Mouse (Mus musculus): ENCODE measurements around the gene Tmem131. TPM values are rescaled to one million over a fixed set of nuclear protein-coding genes. Genes with fewer than 3 reads are reported as not detected.

The Tmem131 gene
- polyA plus RNA-seq, 1 experiment = 12.2 TPM

DNA sequence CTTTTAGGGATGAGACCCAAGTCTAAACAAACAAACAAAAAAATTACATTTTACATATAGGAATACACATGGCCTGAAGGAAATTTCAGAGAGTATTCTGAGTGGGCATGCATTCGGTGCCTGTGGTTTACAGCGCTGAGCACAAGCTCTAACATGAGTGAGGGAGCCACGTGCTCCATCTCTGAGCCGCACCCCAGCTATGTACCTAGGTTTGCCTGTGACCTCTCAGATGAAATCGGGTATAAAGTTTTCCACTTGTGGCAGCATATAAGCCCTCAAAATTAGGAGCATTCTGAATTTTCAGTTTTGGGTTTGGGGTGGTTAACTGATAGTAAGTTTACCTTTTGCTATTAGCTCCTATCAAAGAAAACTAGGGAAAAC, 28.3 kb downstream of the Tmem131 start:
- Histone ChIP-seq H3K4me2 (ENCODE audit: low read depth) (no peak overlapping the region), H3K4me3 (no peak overlapping the region), H3K27me3 (ENCODE audit: control insufficient read depth, insufficient read depth, insufficient read length) (no peaks in the 10 kb centered on the region), H3K79me2 (ENCODE audit: control insufficient read depth, insufficient read depth) (peaks cover 78% of the 10 kb centered on the region), H3ac (ENCODE audit: control insufficient read depth, insufficient read length) (no peak overlapping the region), H3K36me3 (ENCODE audit: control insufficient read depth, insufficient read depth) (no peaks in the 10 kb centered on the region)
- TF ChIP-seq MYOD1 (IDR thresholded peaks at IDR 0.05; ENCODE audit: control insufficient read depth in 1 of 3, insufficient read length in 2 of 3, low read depth in 2 of 3) (no peak), REST (IDR thresholded peaks at IDR 0.05; ENCODE audit: insufficient read depth, insufficient read length) (no peak), TCF3 (IDR thresholded peaks at IDR 0.05; ENCODE audit: insufficient read length, low read depth) (no peak), CEBPB (IDR thresholded peaks at IDR 0.05; ENCODE audit: insufficient read depth, poor library complexity, severe bottlenecking) (no peak), POLR2AphosphoS2 (IDR thresholded peaks at IDR 0.05; ENCODE audit: insufficient read length, low read depth) (no peak), USF1 (IDR thresholded peaks at IDR 0.05; ENCODE audit: low read depth) (no peak), POLR2A (IDR thresholded peaks at IDR 0.05; ENCODE audit: insufficient read length, low read depth) (no peak), MAX (IDR thresholded peaks at IDR 0.05; ENCODE audit: low read depth) (no peak), SRF (IDR thresholded peaks at IDR 0.05; ENCODE audit: control insufficient read depth, insufficient read length, low read depth) (no peak), MYOG (IDR thresholded peaks at IDR 0.05; ENCODE audit: control insufficient read depth in 1 of 3, insufficient read depth in 1 of 3, insufficient read length in 2 of 3, low read depth in 2 of 3) (no peak), TCF12 (IDR thresholded peaks at IDR 0.05; ENCODE audit: insufficient read depth, poor library complexity, severe bottlenecking) (no peak), E2F4 (IDR thresholded peaks at IDR 0.05; ENCODE audit: insufficient read depth) (no peak)

DNA sequence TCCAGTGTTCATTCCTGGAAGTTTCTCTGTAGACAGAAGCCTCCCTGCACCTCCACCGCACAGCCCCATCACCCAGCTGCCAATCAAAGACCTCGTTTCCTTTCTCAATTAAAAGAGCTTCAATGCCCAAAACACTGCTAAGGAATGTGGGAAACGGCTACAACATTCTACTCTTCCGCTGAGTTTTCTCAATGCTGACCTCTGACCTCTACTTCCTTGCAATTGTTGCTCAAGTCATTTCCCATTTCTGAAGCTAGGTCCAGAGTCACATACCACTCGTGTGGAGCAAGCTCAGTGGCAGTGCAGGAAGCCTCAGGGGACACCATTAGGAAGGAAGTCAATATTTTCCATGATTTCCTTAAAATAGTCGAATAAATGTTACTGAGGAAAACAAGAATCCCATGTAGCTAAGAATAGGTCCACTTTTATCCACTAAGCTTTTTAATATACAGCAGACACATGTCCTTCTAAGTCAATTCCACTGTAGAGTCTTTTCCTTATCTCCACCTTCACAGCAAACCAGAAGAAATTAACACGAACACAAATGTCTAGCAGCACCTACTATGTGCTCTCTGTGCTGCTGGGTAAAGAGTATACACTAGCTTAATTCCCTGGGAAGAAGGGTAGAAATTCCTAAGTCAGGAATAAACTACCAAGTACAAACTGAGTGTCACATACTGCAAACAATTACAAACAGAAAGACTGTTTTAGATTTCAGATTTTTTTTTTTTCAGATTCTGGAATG, 28.8 kb downstream of the Tmem131 start:
- no peaks in the 10 kb centered on the region for H3K27me3 ChIP-seq (ENCODE audit: control insufficient read depth, insufficient read depth, insufficient read length)
- TF ChIP-seq POLR2AphosphoS2 (IDR thresholded peaks at IDR 0.05; ENCODE audit: insufficient read length, low read depth) (no peak), REST (IDR thresholded peaks at IDR 0.05; ENCODE audit: insufficient read depth, insufficient read length) (no peak), POLR2A (IDR thresholded peaks at IDR 0.05; ENCODE audit: insufficient read length, low read depth) (no peak), E2F4 (IDR thresholded peaks at IDR 0.05; ENCODE audit: insufficient read depth) (no peak), SRF (IDR thresholded peaks at IDR 0.05; ENCODE audit: control insufficient read depth, insufficient read length, low read depth) (no peak), CEBPB (IDR thresholded peaks at IDR 0.05; ENCODE audit: insufficient read depth, poor library complexity, severe bottlenecking) (no peak)
- no peak overlapping the region for H3K4me2 ChIP-seq (ENCODE audit: low read depth)
- no peaks in the 10 kb centered on the region for H3K36me3 ChIP-seq (ENCODE audit: control insufficient read depth, insufficient read depth)
- H3K4me3 ChIP-seq = no peak overlapping the region
- H3K79me2 ChIP-seq (ENCODE audit: control insufficient read depth, insufficient read depth) = peaks cover 72% of the 10 kb centered on the region
- H3ac ChIP-seq (ENCODE audit: control insufficient read depth, insufficient read length) = no peak overlapping the region

DNA sequence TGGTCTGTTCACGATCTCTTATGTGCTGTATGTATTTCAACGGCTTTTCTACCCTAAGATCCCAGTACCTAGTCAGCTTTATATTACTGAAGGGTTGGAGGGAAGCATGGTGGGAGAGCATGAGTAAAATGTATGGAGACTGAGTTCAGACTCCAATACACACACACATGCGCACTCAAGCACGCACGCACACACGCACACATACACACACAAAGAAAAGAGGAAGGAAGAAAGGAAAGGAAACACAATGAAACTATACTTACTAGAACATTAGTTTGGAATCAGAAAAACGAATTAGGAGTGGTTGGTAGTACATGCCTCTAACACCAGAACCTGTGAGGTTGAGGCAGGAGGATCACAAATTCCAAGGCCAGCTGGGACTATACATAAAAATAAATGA, 29.7 kb downstream of the Tmem131 start:
- no peaks in the 10 kb centered on the region for H3K36me3 ChIP-seq (ENCODE audit: control insufficient read depth, insufficient read depth)
- no peak for TF ChIP-seq TCF3 (IDR thresholded peaks at IDR 0.05; ENCODE audit: insufficient read length, low read depth)
- no peak for TF ChIP-seq MAX (IDR thresholded peaks at IDR 0.05; ENCODE audit: low read depth)
- no peak for TF ChIP-seq E2F4 (IDR thresholded peaks at IDR 0.05; ENCODE audit: insufficient read depth)
- TF ChIP-seq MYOG (IDR thresholded peaks at IDR 0.05; ENCODE audit: control insufficient read depth in 1 of 3, insufficient read depth in 1 of 3, insufficient read length in 2 of 3, low read depth in 2 of 3) = no peak
- no peak for TF ChIP-seq SRF (IDR thresholded peaks at IDR 0.05; ENCODE audit: control insufficient read depth, insufficient read length, low read depth)
- no peak for TF ChIP-seq POLR2A (IDR thresholded peaks at IDR 0.05; ENCODE audit: insufficient read length, low read depth)
- TF ChIP-seq MYOD1 (IDR thresholded peaks at IDR 0.05; ENCODE audit: control insufficient read depth in 1 of 3, insufficient read length in 2 of 3, low read depth in 2 of 3) = no peak
- TF ChIP-seq CEBPB (IDR thresholded peaks at IDR 0.05; ENCODE audit: insufficient read depth, poor library complexity, severe bottlenecking) = no peak
- TF ChIP-seq TCF12 (IDR thresholded peaks at IDR 0.05; ENCODE audit: insufficient read depth, poor library complexity, severe bottlenecking) = no peak
- TF ChIP-seq REST (IDR thresholded peaks at IDR 0.05; ENCODE audit: insufficient read depth, insufficient read length) = no peak
- no peak for TF ChIP-seq USF1 (IDR thresholded peaks at IDR 0.05; ENCODE audit: low read depth)
- TF ChIP-seq POLR2AphosphoS2 (IDR thresholded peaks at IDR 0.05; ENCODE audit: insufficient read length, low read depth) = no peak
- H3K4me3 ChIP-seq = no peak overlapping the region
- H3ac ChIP-seq (ENCODE audit: control insufficient read depth, insufficient read length) = no peak overlapping the region
- no peaks in the 10 kb centered on the region for H3K27me3 ChIP-seq (ENCODE audit: control insufficient read depth, insufficient read depth, insufficient read length)
- H3K79me2 ChIP-seq (ENCODE audit: control insufficient read depth, insufficient read depth) = peaks cover 77% of the 10 kb centered on the region
- H3K4me2 ChIP-seq (ENCODE audit: low read depth) = no peak overlapping the region

DNA sequence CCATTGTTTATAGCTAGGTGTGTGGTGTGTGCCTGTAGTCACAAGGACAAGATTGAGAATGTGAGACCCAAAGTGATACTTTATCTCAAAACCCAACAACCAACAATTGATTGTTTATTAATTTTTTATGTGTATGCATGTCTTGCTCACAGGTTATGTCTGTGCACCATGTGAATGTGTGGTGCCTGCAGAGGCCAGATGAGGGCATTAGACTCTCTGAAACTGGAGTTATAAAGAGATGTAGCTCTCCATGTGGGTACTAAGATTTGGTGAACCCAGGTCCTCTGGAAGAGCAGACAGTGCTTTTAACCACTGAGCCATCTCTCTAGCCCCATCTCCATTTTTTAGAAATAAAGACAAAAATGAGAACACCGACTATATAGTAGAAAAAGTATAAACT, 31.2 kb downstream of the Tmem131 start:
- TF ChIP-seq REST (IDR thresholded peaks at IDR 0.05; ENCODE audit: insufficient read depth, insufficient read length) = no peak
- no peak for TF ChIP-seq MYOD1 (IDR thresholded peaks at IDR 0.05; ENCODE audit: control insufficient read depth in 1 of 3, insufficient read length in 2 of 3, low read depth in 2 of 3)
- no peak for TF ChIP-seq TCF12 (IDR thresholded peaks at IDR 0.05; ENCODE audit: insufficient read depth, poor library complexity, severe bottlenecking)
- no peak for TF ChIP-seq CEBPB (IDR thresholded peaks at IDR 0.05; ENCODE audit: insufficient read depth, poor library complexity, severe bottlenecking)
- TF ChIP-seq MAX (IDR thresholded peaks at IDR 0.05; ENCODE audit: low read depth) = no peak
- TF ChIP-seq MYOG (IDR thresholded peaks at IDR 0.05; ENCODE audit: control insufficient read depth in 1 of 3, insufficient read depth in 1 of 3, insufficient read length in 2 of 3, low read depth in 2 of 3) = no peak
- TF ChIP-seq SRF (IDR thresholded peaks at IDR 0.05; ENCODE audit: control insufficient read depth, insufficient read length, low read depth) = no peak
- TF ChIP-seq USF1 (IDR thresholded peaks at IDR 0.05; ENCODE audit: low read depth) = no peak
- no peak for TF ChIP-seq E2F4 (IDR thresholded peaks at IDR 0.05; ENCODE audit: insufficient read depth)
- no peak for TF ChIP-seq TCF3 (IDR thresholded peaks at IDR 0.05; ENCODE audit: insufficient read length, low read depth)
- TF ChIP-seq POLR2AphosphoS2 (IDR thresholded peaks at IDR 0.05; ENCODE audit: insufficient read length, low read depth) = no peak
- no peak for TF ChIP-seq POLR2A (IDR thresholded peaks at IDR 0.05; ENCODE audit: insufficient read length, low read depth)
- H3K36me3 ChIP-seq (ENCODE audit: control insufficient read depth, insufficient read depth) = no peaks in the 10 kb centered on the region

More for the DNA sequence above, 31.2 kb downstream of the Tmem131 start:
- Histone ChIP-seq H3K79me2 (ENCODE audit: control insufficient read depth, insufficient read depth) (peaks cover 77% of the 10 kb centered on the region), H3K27me3 (ENCODE audit: control insufficient read depth, insufficient read depth, insufficient read length) (no peaks in the 10 kb centered on the region), H3K4me2 (ENCODE audit: low read depth) (no peak overlapping the region), H3K4me3 (no peak overlapping the region), H3ac (ENCODE audit: control insufficient read depth, insufficient read length) (no peak overlapping the region)

Data from myocyte (in vitro differentiated cells).